Mouse (Mus musculus) midbrain, embryonic 12.5 days (tissue): ENCODE measurements around the gene Gpank1. TPM values are rescaled to one million over a fixed set of nuclear protein-coding genes. Genes with fewer than 3 reads are reported as not detected.
"Not testable (repeated sequence)": the region's sequence is repeated elsewhere in the genome, so short reads cannot be mapped to it uniquely, and the experiment has no call there.

Experiments used
- ATAC-seq: fragments of 200-750 bp; cut with Nextera tagmentation; 2 replicates; pipeline ENCODE4 v1.8.0; 2017; ENCODE audit warnings: low read depth, moderate TSS enrichment, moderate library complexity; ENCODE audit not compliant: low FRiP score
- H3K27ac ChIP-seq: fragments of 300-500 bp; sonication (generic); replicated peaks from 2 replicates; pipeline ENCODE4 v1.5.1; 2016; ENCODE audit warnings: mild to moderate bottlenecking
- H3K27me3 ChIP-seq: fragments of 300-500 bp; sonication (generic); 2 replicates; pipeline ENCODE4 v1.6.1; 2016; ENCODE audit warnings: mild to moderate bottlenecking
- H3K36me3 ChIP-seq: fragments of 300-500 bp; sonication (generic); 2 replicates; pipeline ENCODE4 v1.6.1; 2016
- H3K4me1 ChIP-seq: fragments of 300-500 bp; sonication (generic); 2 replicates; pipeline ENCODE4 v1.6.1; 2016
- H3K4me2 ChIP-seq: fragments of 300-500 bp; sonication (generic); replicated peaks from 2 replicates; pipeline ENCODE4 v1.6.1; 2016; ENCODE audit warnings: mild to moderate bottlenecking, moderate library complexity
- H3K4me3 ChIP-seq: fragments of 300-500 bp; sonication (generic); 2 replicates; pipeline ENCODE4 v1.5.1; 2016; ENCODE audit warnings: mild to moderate bottlenecking
- H3K9ac ChIP-seq: fragments of 300-500 bp; sonication (generic); replicated peaks from 2 replicates; pipeline ENCODE4 v1.6.1; 2016; ENCODE audit warnings: mild to moderate bottlenecking, moderate library complexity
- H3K9me3 ChIP-seq: fragments of 300-500 bp; sonication (generic); 2 replicates; pipeline ENCODE4 v1.6.1; 2016; ENCODE audit warnings: mild to moderate bottlenecking
- WGBS: fragments of 180-500 bp; shearing (Covaris S2); methylation state at CpG from one replicate; pipeline ENCODE4 v1.1.7; 2016; 5-methylcytosine and 5-hydroxymethylcytosine counted together
- polyA plus RNA-seq: library from polyadenylated mRNA; unstranded; fragments of >200 nt; fragmentation: Nextera tagmentation; extraction: Ambion mirVana; gene quantifications from 2 replicates; pipeline ENCODE4 v1.2.1, GENCODE M21; 2016

The Gpank1 gene
- polyA plus RNA-seq, 1 experiment from 2014 or later: 26.4 TPM

DNA sequence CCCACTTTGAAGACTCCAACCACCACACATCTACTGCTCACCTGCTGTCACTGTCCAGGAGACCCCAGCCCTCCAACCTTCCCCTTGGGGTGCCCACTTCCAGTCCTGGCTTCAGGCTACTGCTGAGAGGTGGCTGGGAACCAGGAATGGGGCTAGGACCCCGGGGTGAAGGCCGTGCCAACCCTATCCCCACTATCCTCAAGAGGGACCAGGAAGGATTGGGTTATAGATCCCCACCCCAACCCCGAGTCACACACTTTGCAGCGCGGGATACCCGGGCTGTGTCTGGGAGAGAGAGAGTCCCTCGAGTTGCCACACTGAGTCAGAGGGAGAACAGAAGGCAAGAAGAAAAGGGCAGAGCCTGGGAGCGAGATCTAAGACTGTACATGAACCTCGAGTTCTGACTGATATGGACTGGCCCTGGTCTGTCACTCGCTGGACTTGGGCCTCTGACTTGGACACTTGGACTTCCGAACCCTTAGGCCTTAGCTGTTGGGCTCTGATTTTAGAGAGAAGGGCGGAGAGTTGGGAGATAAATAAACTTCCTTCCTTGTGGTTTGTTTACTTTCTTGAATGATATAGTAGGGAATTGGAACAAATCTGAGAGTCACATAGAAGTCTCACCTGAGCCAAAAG lies 3.1 kb downstream of the Gpank1 start:
- not testable (repeated sequence) for H3K27me3 ChIP-seq, H3K9me3 ChIP-seq, H3K4me2 ChIP-seq, ATAC-seq, H3K4me3 ChIP-seq, H3K27ac ChIP-seq, H3K9ac ChIP-seq
- Histone ChIP-seq H3K36me3 (peaks cover 24% of the 10 kb centered on the region), H3K4me1 (peaks cover 46% of the 10 kb centered on the region)
- WGBS: 94% methylated on average over 12 of the region's 12 CpGs

DNA sequence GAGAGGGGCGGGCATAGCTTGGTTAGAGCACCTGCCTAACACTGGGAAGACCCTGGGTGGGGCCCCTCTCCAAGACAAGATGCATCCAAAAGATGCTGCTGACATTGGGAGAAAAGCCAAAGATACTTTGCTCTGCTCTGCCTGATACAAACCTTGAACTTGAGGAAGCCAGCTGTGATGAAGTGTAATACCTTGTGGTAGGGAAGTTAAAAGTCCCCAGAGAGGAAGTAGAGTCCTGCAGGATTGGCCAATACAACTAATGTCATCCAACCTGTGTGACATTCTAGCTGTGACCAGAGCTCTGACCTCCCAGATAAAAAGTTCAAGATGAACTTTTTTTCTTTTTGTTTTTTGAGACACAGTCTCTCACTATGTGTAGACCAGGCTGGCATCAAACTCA lies 3.8 kb downstream of the Gpank1 start:
- Histone ChIP-seq H3K27ac (no peak overlapping the region), H3K4me3 (0 out of 2 replicates have a peak overlapping the region, but pooled peaks have one; percentile 63), H3K4me1 (peaks cover 42% of the 10 kb centered on the region), H3K4me2 (no peak overlapping the region), H3K36me3 (peaks cover 24% of the 10 kb centered on the region), H3K9ac (no peak overlapping the region), H3K27me3 (no peaks in the 10 kb centered on the region), H3K9me3 (no peaks in the 10 kb centered on the region)
- WGBS: 100% methylated on average over 1 of the region's 1 CpGs
- no peak for ATAC-seq

DNA sequence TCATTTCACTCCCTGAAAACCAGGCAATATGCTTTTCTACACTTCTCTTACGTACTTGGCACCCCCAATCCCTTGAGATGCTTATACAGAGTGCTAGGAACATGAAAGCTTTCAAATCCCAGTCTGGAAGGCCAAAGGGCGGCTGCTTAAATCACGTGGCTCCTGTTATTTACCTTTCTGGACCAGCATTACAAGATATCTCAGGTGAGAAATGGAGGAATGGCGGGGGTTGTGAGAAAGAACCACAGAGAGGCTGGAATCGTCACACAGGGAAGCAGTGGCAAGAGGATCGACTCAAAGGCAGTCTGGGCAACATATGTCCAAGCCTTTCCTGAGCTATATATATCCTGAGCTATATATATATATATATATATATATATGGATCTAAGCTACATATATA lies 4.3 kb downstream of the Gpank1 start:
- no peak overlapping the region for H3K27ac ChIP-seq
- H3K4me2 ChIP-seq: peak overlapping the region; percentile 74
- no peak for ATAC-seq
- H3K36me3 ChIP-seq: peaks cover 27% of the 10 kb centered on the region
- 41% methylated on average over 6 of the region's 6 CpGs for WGBS
- no peak overlapping the region for H3K9ac ChIP-seq
- peaks cover 37% of the 10 kb centered on the region for H3K4me1 ChIP-seq
- H3K27me3 ChIP-seq: no peaks in the 10 kb centered on the region
- peak overlapping the region; percentile 63 for H3K4me3 ChIP-seq
- no peaks in the 10 kb centered on the region for H3K9me3 ChIP-seq

DNA sequence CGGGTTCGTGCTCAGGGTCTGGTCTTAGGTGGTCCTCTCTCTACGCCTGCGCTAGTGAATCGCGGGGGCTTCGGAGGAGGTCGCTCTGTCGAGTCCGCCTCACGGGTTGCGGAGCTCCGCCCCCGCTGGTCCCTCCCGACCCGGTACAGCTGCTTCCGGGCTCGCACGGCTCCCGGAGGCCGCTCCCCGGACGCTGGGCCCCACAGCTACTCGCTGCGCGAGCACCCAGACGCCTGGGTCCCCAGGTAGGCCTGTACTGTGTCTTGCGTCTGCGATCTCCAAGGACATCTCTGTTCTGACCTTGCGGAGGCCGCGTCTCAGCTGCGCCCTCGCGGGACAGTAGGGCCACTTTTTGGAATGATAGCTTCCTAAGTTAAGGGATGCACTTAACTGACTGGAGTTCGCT lies 5.0 kb downstream of the Gpank1 start, which contains the start of gene D17H6S53E:
TSS of gene D17H6S53E (plus strand) at position 168 of the 406 bp plus-strand sequence.
- under 1% methylated on average over 36 of the region's 36 CpGs for WGBS
- H3K9me3 ChIP-seq: no peaks in the 10 kb centered on the region
- 0 out of 2 replicates have a peak, but pooled peaks have one; percentile 20 for ATAC-seq
- H3K27me3 ChIP-seq: no peaks in the 10 kb centered on the region
- peak within 1 kb of the TSS; percentile 74 for H3K4me2 ChIP-seq
- peaks cover 27% of the 10 kb centered on the region for H3K36me3 ChIP-seq
- H3K4me1 ChIP-seq: peaks cover 37% of the 10 kb centered on the region
- H3K4me3 ChIP-seq: peak within 1 kb of the TSS; percentile 63
- H3K9ac ChIP-seq: peak within 1 kb of the TSS; percentile 86
- H3K27ac ChIP-seq: peak within 1 kb of the TSS; percentile 64

DNA sequence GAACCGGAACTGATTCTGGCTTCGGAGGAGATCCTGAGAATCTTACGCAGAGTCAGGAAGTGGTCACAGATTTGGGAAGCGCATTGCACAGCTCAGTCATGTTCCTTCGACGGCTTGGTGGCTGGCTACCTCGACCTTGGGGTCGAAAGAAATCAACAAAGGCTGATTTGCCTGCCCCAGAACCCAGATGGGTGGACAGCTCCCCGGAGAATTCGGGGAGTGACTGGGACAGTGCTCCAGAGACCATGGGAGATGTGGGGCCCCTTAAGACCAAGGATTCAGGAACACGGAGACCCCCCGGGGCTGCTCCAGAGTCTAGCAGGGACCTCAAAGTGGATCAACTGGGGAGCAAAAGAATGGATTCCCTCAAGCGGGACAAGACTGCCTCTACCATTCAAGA lies 5.8 kb downstream of the Gpank1 start:
- Histone ChIP-seq H3K4me3 (peak overlapping the region; percentile 63), H3K9ac (peak overlapping the region; percentile 86), H3K4me2 (peak overlapping the region; percentile 74), H3K27me3 (no peaks in the 10 kb centered on the region), H3K36me3 (peaks cover 27% of the 10 kb centered on the region), H3K4me1 (peaks cover 36% of the 10 kb centered on the region), H3K27ac (0 out of 2 replicates have a peak overlapping the region, but pooled peaks have one; percentile 7), H3K9me3 (no peaks in the 10 kb centered on the region)
- WGBS: 71% methylated on average over 13 of the region's 13 CpGs
- no peak for ATAC-seq

DNA sequence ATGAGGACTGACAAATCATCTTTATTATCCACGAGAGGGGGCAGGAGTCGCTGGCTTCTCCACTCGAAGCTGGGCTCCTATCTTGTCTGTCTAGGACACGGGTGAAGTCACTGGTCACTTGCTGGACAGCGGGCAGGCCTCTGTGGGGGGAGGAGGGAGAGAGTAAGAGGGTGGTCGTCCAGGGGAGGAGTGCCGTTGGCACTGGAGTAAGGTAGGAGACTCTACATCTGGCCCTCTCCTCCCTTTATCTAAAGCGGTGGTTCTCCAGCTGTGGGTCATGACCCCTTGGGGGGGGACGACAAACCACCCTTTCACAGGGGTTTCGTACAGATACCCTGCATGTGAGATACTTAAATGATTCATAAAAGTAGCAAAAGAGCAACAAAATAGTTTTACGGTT lies 7.7 kb downstream of the Gpank1 start:
- no peak overlapping the region for H3K4me2 ChIP-seq
- WGBS: 77% methylated on average over 11 of the region's 11 CpGs
- H3K9me3 ChIP-seq: no peaks in the 10 kb centered on the region
- H3K4me1 ChIP-seq: peaks cover 27% of the 10 kb centered on the region
- H3K36me3 ChIP-seq: peaks cover 18% of the 10 kb centered on the region
- no peak overlapping the region for H3K4me3 ChIP-seq
- no peak overlapping the region for H3K9ac ChIP-seq
- no peak for ATAC-seq
- H3K27me3 ChIP-seq: no peaks in the 10 kb centered on the region
- no peak overlapping the region for H3K27ac ChIP-seq

DNA sequence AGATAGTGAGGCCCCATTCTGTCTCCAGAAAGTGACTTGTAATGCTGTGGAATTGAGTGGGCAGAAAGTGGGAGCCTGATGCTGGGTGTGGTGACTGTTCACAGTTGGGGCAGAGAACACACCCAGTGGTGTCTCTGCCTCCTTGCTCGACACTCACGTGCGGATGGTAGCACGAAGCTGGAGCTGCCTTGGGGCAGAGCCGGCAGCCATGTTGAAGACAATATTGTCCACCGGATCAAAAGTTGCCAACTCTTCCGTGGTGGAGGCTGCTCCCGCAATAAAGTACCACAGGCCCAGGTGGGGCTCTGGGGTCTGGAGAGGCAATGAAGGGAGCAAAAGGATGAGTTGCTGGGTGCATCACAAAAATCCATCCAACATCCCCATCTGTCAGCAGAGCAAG lies 9.8 kb downstream of the Gpank1 start:
- Histone ChIP-seq H3K4me2 (no peak overlapping the region), H3K4me1 (peaks cover 18% of the 10 kb centered on the region), H3K9ac (no peak overlapping the region), H3K4me3 (no peak overlapping the region), H3K9me3 (no peaks in the 10 kb centered on the region), H3K27me3 (no peaks in the 10 kb centered on the region), H3K27ac (no peak overlapping the region), H3K36me3 (0 out of 2 replicates have a peak, but pooled peaks cover 7% of the 10 kb centered on the region)
- ATAC-seq: no peak
- WGBS: 89% methylated on average over 8 of the region's 8 CpGs

DNA sequence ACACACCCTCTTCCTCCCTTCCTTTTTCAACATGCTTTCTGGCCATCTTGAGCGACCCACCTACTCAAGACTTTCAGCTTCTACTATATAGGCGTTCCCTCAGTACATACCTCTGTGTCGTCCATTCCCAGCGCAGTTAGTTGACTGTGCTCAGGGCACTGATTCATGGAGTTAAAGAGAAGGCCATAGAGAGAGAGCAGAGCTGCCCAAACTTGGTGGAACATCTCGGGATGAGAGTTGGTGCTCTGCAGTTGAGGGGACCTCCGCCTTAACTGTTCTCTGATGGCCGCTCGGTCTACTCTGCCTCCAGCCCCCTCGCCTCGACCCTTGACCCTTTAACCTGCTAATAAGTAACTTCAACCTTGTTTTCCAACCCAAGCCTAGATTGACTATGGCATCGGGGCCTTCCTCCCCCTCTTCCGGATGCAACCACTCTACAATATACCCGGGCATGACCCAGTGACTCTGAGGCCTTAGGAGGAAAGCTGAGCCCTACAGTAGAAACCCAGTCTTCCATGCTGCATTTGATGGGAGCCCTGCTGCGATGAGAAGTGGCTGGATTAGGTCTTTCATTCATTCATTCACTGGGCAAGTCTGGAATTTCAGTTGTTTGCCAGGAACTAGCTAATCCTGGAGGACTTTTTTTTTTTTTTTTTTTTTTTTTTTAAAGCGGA lies 10.4 kb downstream of the Gpank1 start, which contains the start of gene Apom:
TSS of gene Apom (minus strand) at position 551 of the 674 bp plus-strand sequence.
- 80% methylated on average over 15 of the region's 15 CpGs for WGBS
- peaks cover 17% of the 10 kb centered on the region for H3K4me1 ChIP-seq
- 0 out of 2 replicates have a peak, but pooled peaks cover 7% of the 10 kb centered on the region for H3K36me3 ChIP-seq
- H3K27ac ChIP-seq: no peak within 1 kb of the TSS
- H3K9ac ChIP-seq: no peak within 1 kb of the TSS
- no peak within 1 kb of the TSS for H3K4me3 ChIP-seq
- H3K4me2 ChIP-seq: no peak within 1 kb of the TSS
- H3K27me3 ChIP-seq: no peaks in the 10 kb centered on the region
- no peak for ATAC-seq
- no peaks in the 10 kb centered on the region for H3K9me3 ChIP-seq

DNA sequence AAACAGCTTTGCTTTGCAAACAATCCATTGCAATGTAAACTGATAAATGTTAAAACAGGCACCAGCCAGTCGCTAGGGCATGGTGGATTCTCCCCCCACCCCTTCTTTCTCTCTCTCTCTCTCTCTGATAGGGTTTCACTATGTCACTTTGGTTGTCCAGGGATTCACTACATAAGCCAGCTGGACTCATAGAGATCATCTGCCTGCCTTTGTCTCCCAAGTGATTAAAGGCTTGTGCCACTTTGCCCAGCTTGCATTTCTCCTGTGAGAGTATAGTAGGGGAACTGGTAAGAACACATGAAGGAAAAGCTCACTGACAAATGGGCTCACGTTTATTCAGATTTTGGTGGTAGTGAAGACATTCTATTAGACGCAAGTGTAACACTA lies 10.9 kb downstream of the Gpank1 start:
- ATAC-seq: no peak
- Histone ChIP-seq H3K4me3 (no peak overlapping the region), H3K9ac (no peak overlapping the region), H3K9me3 (no peaks in the 10 kb centered on the region), H3K27ac (no peak overlapping the region), H3K36me3 (0 out of 2 replicates have a peak, but pooled peaks cover 7% of the 10 kb centered on the region), H3K4me1 (peaks cover 17% of the 10 kb centered on the region), H3K4me2 (no peak overlapping the region), H3K27me3 (no peaks in the 10 kb centered on the region)
- WGBS: 78% methylated on average over 3 of the region's 3 CpGs

DNA sequence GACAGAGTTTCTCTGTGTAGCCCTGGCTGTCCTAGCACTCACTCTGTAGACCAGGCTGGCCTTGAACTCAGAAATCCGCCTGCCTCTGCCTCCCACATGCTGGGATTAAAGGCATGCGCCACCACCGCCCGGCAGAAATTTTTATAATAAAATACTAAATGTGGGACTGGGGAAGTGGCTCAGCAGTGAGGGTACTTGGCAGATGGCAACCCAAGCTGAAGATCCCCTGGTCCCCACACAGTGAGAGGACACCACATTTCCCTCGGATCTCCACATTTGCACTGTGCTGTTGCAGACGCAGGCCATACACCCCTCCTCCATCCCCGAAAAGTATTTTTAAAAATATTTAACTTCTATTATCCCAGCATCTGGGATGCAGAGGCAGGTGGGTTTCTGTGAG lies 12.3 kb downstream of the Gpank1 start:
- H3K9me3 ChIP-seq: no peaks in the 10 kb centered on the region
- H3K9ac ChIP-seq: no peak overlapping the region
- 96% methylated on average over 7 of the region's 7 CpGs for WGBS
- no peak overlapping the region for H3K4me2 ChIP-seq
- peaks cover 22% of the 10 kb centered on the region for H3K4me1 ChIP-seq
- peaks cover 12% of the 10 kb centered on the region for H3K36me3 ChIP-seq
- H3K27ac ChIP-seq: no peak overlapping the region
- H3K4me3 ChIP-seq: no peak overlapping the region
- no peak for ATAC-seq
- H3K27me3 ChIP-seq: no peaks in the 10 kb centered on the region

DNA sequence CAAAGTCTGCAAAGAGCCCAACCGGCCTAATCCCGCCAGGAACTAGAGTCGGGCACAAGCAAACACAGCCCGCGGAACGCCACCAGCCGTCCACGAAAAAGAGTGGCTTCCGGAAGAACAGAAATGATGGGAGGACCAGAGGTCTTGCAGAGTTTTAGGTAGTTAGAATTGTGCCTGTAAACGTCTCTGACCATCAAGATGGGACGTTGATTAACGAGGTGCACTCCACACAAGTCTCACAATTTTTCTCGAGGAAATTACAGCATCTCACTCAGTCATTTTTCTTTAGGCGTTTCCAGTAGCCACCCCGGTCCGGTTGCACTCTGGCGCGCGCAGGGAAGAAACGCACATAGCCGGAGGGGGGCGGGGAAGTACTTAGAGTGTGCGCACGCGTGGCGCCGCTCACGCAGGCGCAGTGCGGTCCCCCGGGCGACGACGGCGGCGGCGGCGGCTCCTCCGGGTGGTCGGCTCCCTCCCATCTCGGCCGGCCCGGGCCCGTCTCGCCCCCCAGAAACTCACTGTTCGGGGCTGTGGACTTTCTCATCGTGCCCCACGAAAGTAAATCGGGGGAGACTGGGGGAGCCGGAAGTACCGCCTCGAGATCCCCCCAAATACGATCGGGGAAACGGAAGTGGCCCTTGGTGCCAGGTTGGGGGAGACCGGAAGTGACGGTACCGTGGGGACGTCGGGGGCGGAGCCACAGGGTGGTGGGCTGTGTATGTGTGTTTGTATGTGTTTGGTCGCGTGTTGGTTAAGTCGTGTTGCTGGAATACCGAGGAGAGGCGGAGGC lies 13.7 kb downstream of the Gpank1 start, which contains the start of gene Bag6:
TSS of gene Bag6 (plus strand) at position 378 of the 790 bp plus-strand sequence.
- Histone ChIP-seq H3K9me3 (no peaks in the 10 kb centered on the region), H3K4me3 (peak within 1 kb of the TSS; percentile 82), H3K27ac (peak within 1 kb of the TSS; percentile 95), H3K4me2 (peak within 1 kb of the TSS; percentile 89), H3K36me3 (peaks cover 24% of the 10 kb centered on the region), H3K9ac (peak within 1 kb of the TSS; percentile 92), H3K27me3 (no peaks in the 10 kb centered on the region), H3K4me1 (peaks cover 24% of the 10 kb centered on the region)
- WGBS: under 1% methylated on average over 66 of the region's 66 CpGs
- peak; percentile 94 for ATAC-seq
